Mouse (Mus musculus) liver, adult 10 weeks (tissue): Measurements from ENCODE around the gene Lrrn4cl. TPM values are rescaled to one million over a fixed set of nuclear protein-coding genes. Genes with fewer than 3 reads are reported as not detected.

ENCODE experiments used
- polyA plus RNA-seq: library from polyadenylated mRNA; stranded (reverse); fragments of 350-450 nt; fragmentation: Illumina TruSeq; extraction: RNeasy Lipid Tissue Mini Kit (QIAGEN cat#74804); gene quantifications from one replicate; pipeline ENCODE4 v1.2.3, GENCODE M21; 2014; ENCODE audit warnings: low read depth, low replicate concordance

Gene Lrrn4cl
- polyA plus RNA-seq: not detected

GRCm38 (mm10) chr19:8850402-8850901, at the start of gene Lrrn4cl:
Gene Lrrn4cl, plus strand, starts transcription at chr19:8850768.

GRCm38 (mm10) chr19:8802130-8802821, 48.3 kb upstream of the Lrrn4cl start, which contains the start of gene Zbtb3:
Gene Zbtb3, plus strand, starts transcription at chr19:8802555.

GRCm38 (mm10) chr19:8818801-8819595, 31.6 kb upstream of the Lrrn4cl start, which contains the start of gene Ttc9c:
Gene Ttc9c, minus strand, starts transcription at chr19:8819333.

GRCm38 (mm10) chr19:8819596-8820423, 30.8 kb upstream of the Lrrn4cl start, which contains the start of gene Hnrnpul2:
Gene Hnrnpul2, plus strand, starts transcription at chr19:8820010.

GRCm38 (mm10) chr19:8829660-8830059, 20.9 kb upstream of the Lrrn4cl start, which contains the start of gene AC129217.1:
Gene AC129217.1, plus strand, starts transcription at chr19:8829773.

GRCm38 (mm10) chr19:8837251-8837791, 13.2 kb upstream of the Lrrn4cl start, which contains the start of gene Bscl2:
Gene Bscl2, plus strand, starts transcription at chr19:8837467.

GRCm38 (mm10) chr19:8839103-8839907, 11.3 kb upstream of the Lrrn4cl start, which contains the start of gene Gng3:
Gene Gng3, minus strand, starts transcription at chr19:8839194.

GRCm38 (mm10) chr19:8871267-8872186, 21.0 kb downstream of the Lrrn4cl start, which contains the start of gene Ubxn1:
Gene Ubxn1, plus strand, starts transcription at chr19:8871496.

GRCm38 (mm10) chr19:8880311-8881033, 29.9 kb downstream of the Lrrn4cl start, which contains the start of gene Uqcc3:
Gene Uqcc3, minus strand, starts transcription at chr19:8880923.

GRCm38 (mm10) chr19:8883616-8884015, 33.0 kb downstream of the Lrrn4cl start, which contains the start of the genes Lbhd1 and Gm49403:
Gene Lbhd1, plus strand, starts transcription at chr19:8883732.
Gene Gm49403, plus strand, starts transcription at chr19:8883930.

GRCm38 (mm10) chr19:8888511-8889385, 38.2 kb downstream of the Lrrn4cl start, which contains the start of the genes 1810009A15Rik and Gm49416:
Gene 1810009A15Rik, plus strand, starts transcription at chr19:8888853.
Gene Gm49416, plus strand, starts transcription at chr19:8888926.

GRCm38 (mm10) chr19:8892829-8893766, 42.5 kb downstream of the Lrrn4cl start, which contains the start of gene Ints5:
Gene Ints5, plus strand, starts transcription at chr19:8893005.

GRCm38 (mm10) chr19:8897865-8898495, 47.4 kb downstream of the Lrrn4cl start, which contains the start of gene Ganab:
Gene Ganab, plus strand, starts transcription at chr19:8898071.

